Mouse (Mus musculus) gastrocnemius, postnatal 14 days (tissue): Measurements from ENCODE around the gene Fam217b. TPM values are rescaled to one million over a fixed set of nuclear protein-coding genes. Genes with fewer than 3 reads are reported as not detected.

ENCODE experiments used
- DNase-seq: peaks from one replicate; pipeline ENCODE4 v3.0.0; 2021; ENCODE audit warnings: mixed read lengths
- intact Hi-C: fragments of 180-260 bp; cut with DNase I; formaldehyde crosslinking; loops from one replicate; pipeline ENCODE4 v1.15.1; 2025; ENCODE audit warnings: low total_unique reads
- total RNA-seq, 2 experiments: library from RNA; stranded (reverse); gene quantifications; 2 replicates each; pipeline ENCODE4 v1.2.3; 2021

Gene Fam217b
- total RNA-seq, 2 experiments from 2014 or later: 3.6 to 4.6 TPM

GRCm38 (mm10) chr2:178430231-178430630 is 15.9 kb downstream of the Fam217b start, which contains the start of gene Cdh26:
Cdh26 (plus strand) TSS chr2:178430531.
- DNase-seq: no peak
- intact Hi-C loops: no loop called here

- intact Hi-C loops: no loop called here
These were observed 19.2 kb downstream of the Fam217b start for GRCm38 (mm10) chr2:178433495-178433894.

GRCm38 (mm10) chr2:178433903-178434302 is 19.6 kb downstream of the Fam217b start:
- DNase-seq: no peak
- intact Hi-C loops: no loop called here

More at GRCm38 (mm10) chr2:178433495-178433894, 19.2 kb downstream of the Fam217b start:
- no peak for DNase-seq

GRCm38 (mm10) chr2:178437311-178437710 is 23.0 kb downstream of the Fam217b start:
- no peak for DNase-seq
- intact Hi-C loops: no loop called here

GRCm38 (mm10) chr2:178449386-178449785 is 35.1 kb downstream of the Fam217b start:
- DNase-seq: no peak
- intact Hi-C loops: no loop called here

GRCm38 (mm10) chr2:178450236-178450635 is 35.9 kb downstream of the Fam217b start:
- intact Hi-C loops: no loop called here

GRCm38 (mm10) chr2:178450961-178451360 is 36.6 kb downstream of the Fam217b start:
- DNase-seq: no peak
- intact Hi-C loops: no loop called here

More at GRCm38 (mm10) chr2:178450236-178450635, 35.9 kb downstream of the Fam217b start:
- DNase-seq: no peak

- no peak for DNase-seq
- intact Hi-C loops: no loop called here
These were observed 40.6 kb downstream of the Fam217b start for GRCm38 (mm10) chr2:178454664-178455516.

- no peak for DNase-seq
- intact Hi-C loops: no loop called here
These were observed 43.1 kb downstream of the Fam217b start for GRCm38 (mm10) chr2:178457414-178457813.

GRCm38 (mm10) chr2:178460353-178460752 is 46.0 kb downstream of the Fam217b start:
- DNase-seq: no peak
- intact Hi-C loops: no loop called here

GRCm38 (mm10) chr2:178471546-178472480 is 57.5 kb downstream of the Fam217b start:
- intact Hi-C loops: no loop called here
- DNase-seq: no peak

- no peak for DNase-seq
- intact Hi-C loops: no loop called here
These were observed 59.6 kb downstream of the Fam217b start for GRCm38 (mm10) chr2:178473916-178474315.

Other genes starting within 250 kb of the Fam217b start
- under 1 TPM; 0.08 to 0.24 TPM for gene Sycp2, start 6.8 kb upstream of the Fam217b start, total RNA-seq
- gene Ppp1r3d, start 52 bp upstream of the Fam217b start, total RNA-seq: 1 to 10 TPM; 4.7 to 5.7 TPM
- not detected for gene Cdh26, start 16.0 kb downstream of the Fam217b start, total RNA-seq